Mouse (Mus musculus) kidney, postnatal 0 days (tissue): ENCODE data around the gene Slc38a8. TPM values are rescaled to one million over a fixed set of nuclear protein-coding genes. Genes with fewer than 3 reads are reported as not detected.

Experiments
- ATAC-seq: fragments of 200-750 bp; cut with Nextera tagmentation; replicated peaks from 2 replicates; pipeline ENCODE4 v1.8.0; 2017; ENCODE audit warnings: low read depth, moderate number of reproducible peaks, moderate TSS enrichment, moderate library complexity; ENCODE audit not compliant: low FRiP score
- DNase-seq: peaks from one replicate; pipeline ENCODE4 v3.0.0-alpha.2; 2016; ENCODE audit warnings: low spot score
- H3K27ac ChIP-seq: fragments of 300-500 bp; sonication (generic); 2 replicates; pipeline ENCODE4 v1.5.1; 2014; ENCODE audit warnings: mild to moderate bottlenecking
- H3K27me3 ChIP-seq: fragments of 300-500 bp; sonication (generic); 2 replicates; pipeline ENCODE4 v1.6.1; 2014; ENCODE audit warnings: low read length, mixed read lengths; ENCODE audit not compliant: insufficient read depth
- H3K36me3 ChIP-seq: fragments of 300-500 bp; sonication (generic); 2 replicates; pipeline ENCODE4 v1.6.1; 2014; ENCODE audit warnings: low read length, mixed read lengths; ENCODE audit not compliant: insufficient read depth
- H3K4me1 ChIP-seq: fragments of 300-500 bp; sonication (generic); replicated peaks from 2 replicates; pipeline ENCODE4 v1.6.1; 2014; ENCODE audit warnings: antibody characterized with exemption, low read length, mixed read lengths; ENCODE audit not compliant: insufficient read depth
- H3K4me2 ChIP-seq: fragments of 300-500 bp; sonication (generic); 2 replicates; pipeline ENCODE4 v1.6.1; 2014; ENCODE audit warnings: mild to moderate bottlenecking, low read length, moderate library complexity, mixed read lengths
- H3K4me3 ChIP-seq: fragments of 300-500 bp; sonication (generic); replicated peaks from 2 replicates; pipeline ENCODE4 v1.5.1; 2014; ENCODE audit warnings: low read depth, low read length
- H3K9ac ChIP-seq: fragments of 300-500 bp; sonication (generic); 2 replicates; pipeline ENCODE4 v1.6.1; 2014; ENCODE audit warnings: low read depth, low read length
- H3K9me3 ChIP-seq: fragments of 300-500 bp; sonication (generic); replicated peaks from 2 replicates; pipeline ENCODE4 v1.6.1; 2016; ENCODE audit warnings: low read length, inconsistent platforms, mixed read lengths
- CTCF ChIP-seq: IDR thresholded peaks from 2 replicates; pipeline ENCODE4 v1.5.1; 2016; ENCODE audit warnings: antibody characterized with exemption, low read depth, mild to moderate bottlenecking, moderate library complexity
- WGBS: fragments of 180-500 bp; shearing (Covaris S2); extraction: QIAGEN DNeasy Blood & Tissue Kit; methylation state at CpG from one replicate; pipeline ENCODE4 v1.1.7; 2014; 5-methylcytosine and 5-hydroxymethylcytosine counted together
- polyA plus RNA-seq: library from polyadenylated mRNA; unstranded; fragments of >200 nt; fragmentation: Nextera tagmentation; extraction: Ambion mirVana; gene quantifications from 2 replicates; pipeline ENCODE4 v1.2.1, GENCODE M21; 2015

Slc38a8 gene
- polyA plus RNA-seq, 1 experiment from 2014 or later, result not detected

DNA sequence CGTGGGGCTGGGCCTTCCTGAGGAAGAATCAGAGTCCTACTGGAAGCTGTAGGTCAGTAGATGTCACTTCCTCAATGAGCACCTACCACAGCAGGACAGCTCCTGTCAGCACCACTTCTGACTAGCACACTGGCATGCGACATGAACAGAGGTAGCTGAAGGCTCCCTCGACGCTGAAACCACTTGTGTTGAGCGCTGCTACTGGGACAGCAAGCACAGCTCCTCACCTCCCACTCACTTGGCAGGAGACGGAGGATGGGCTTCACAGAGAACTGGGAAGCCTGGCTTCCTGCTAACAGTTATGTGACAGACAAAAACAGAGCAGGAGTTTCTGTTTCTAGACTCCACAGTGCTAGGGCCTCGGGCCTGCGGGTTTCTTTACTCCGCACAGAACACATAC lies 30.5 kb upstream of the Slc38a8 start:
- no peak overlapping the region for H3K9ac ChIP-seq
- WGBS, result 86% methylated on average over 9 of the region's 9 CpGs
- peaks cover 82% of the 10 kb centered on the region for H3K36me3 ChIP-seq
- no peak overlapping the region for H3K4me3 ChIP-seq
- TF ChIP-seq CTCF, result no peak
- ATAC-seq (no peak), DNase-seq (no peak)
- no peaks in the 10 kb centered on the region for H3K27me3 ChIP-seq
- H3K9me3 ChIP-seq, result no peaks in the 10 kb centered on the region
- H3K27ac ChIP-seq, result no peak overlapping the region
- no peak overlapping the region for H3K4me2 ChIP-seq
- H3K4me1 ChIP-seq, result no peaks in the 10 kb centered on the region

DNA sequence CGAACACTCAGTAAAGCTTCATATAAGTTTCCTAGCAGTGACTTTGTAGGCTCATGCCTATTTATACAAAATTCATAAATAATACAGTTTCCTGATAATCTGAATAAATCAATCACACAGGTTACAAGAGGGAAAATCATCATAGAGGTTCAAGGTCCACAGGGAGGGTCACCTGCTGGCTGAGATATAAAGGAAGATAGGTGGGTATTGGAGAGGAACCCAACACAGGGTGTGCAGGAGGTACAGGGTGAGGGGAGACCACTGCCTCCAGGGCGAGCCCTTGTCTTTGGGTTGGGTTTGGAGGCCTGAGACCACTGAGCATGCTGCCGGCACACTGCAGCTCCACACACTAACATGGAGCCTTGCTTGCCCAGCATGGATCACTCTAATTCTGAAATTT lies 29.9 kb upstream of the Slc38a8 start:
- Histone ChIP-seq H3K4me2 (no peak overlapping the region), H3K4me3 (no peak overlapping the region), H3K9ac (no peak overlapping the region), H3K27ac (no peak overlapping the region), H3K27me3 (no peaks in the 10 kb centered on the region), H3K4me1 (no peaks in the 10 kb centered on the region), H3K36me3 (peaks cover 76% of the 10 kb centered on the region), H3K9me3 (no peaks in the 10 kb centered on the region)
- WGBS, result 92% methylated on average over 3 of the region's 3 CpGs
- no peak for DNase-seq
- no peak for ATAC-seq
- TF ChIP-seq CTCF, result no peak

DNA sequence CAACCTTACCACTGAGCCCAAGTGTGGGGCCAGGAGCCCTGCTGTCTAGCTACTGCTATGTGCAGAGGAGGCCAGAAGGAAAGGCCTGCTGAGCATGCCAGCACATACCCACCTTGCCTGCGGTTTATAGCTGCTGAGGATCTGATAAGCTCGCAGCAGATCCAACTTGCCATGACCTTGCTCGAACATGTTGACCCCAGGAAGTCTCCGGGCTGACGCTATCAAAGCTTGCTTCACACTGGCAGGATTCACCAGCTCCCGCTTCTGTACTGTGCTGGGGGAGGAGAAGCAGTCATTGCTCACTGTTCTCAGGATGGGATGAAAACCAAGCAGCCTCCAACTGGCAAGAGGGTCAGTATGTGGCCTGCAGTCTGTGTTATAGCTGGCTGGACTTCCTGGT lies 29.4 kb upstream of the Slc38a8 start:
- no peak overlapping the region for H3K27ac ChIP-seq
- H3K4me2 ChIP-seq, result no peak overlapping the region
- H3K4me1 ChIP-seq, result no peaks in the 10 kb centered on the region
- H3K27me3 ChIP-seq, result no peaks in the 10 kb centered on the region
- no peaks in the 10 kb centered on the region for H3K9me3 ChIP-seq
- H3K36me3 ChIP-seq, result peaks cover 73% of the 10 kb centered on the region
- no peak for DNase-seq
- 74% methylated on average over 6 of the region's 6 CpGs for WGBS
- 0 out of 2 replicates have a peak, but pooled peaks have one; percentile 17 for ATAC-seq
- no peak overlapping the region for H3K9ac ChIP-seq
- no peak overlapping the region for H3K4me3 ChIP-seq
- TF ChIP-seq CTCF, result no peak

GRCm38 (mm10) chr8:119528762-119529161 lies 27.3 kb upstream of the Slc38a8 start:
- DNase-seq, result no peak
- no peaks in the 10 kb centered on the region for H3K4me1 ChIP-seq
- TF ChIP-seq CTCF, result no peak
- ATAC-seq, result no peak
- 92% methylated on average over 7 of the region's 7 CpGs for WGBS
- no peaks in the 10 kb centered on the region for H3K9me3 ChIP-seq
- no peak overlapping the region for H3K4me3 ChIP-seq
- H3K9ac ChIP-seq, result no peak overlapping the region
- peaks cover 82% of the 10 kb centered on the region for H3K36me3 ChIP-seq
- no peak overlapping the region for H3K4me2 ChIP-seq
- H3K27me3 ChIP-seq, result no peaks in the 10 kb centered on the region
- no peak overlapping the region for H3K27ac ChIP-seq

GRCm38 (mm10) chr8:119520102-119520501 lies 18.6 kb upstream of the Slc38a8 start:
- H3K27ac ChIP-seq, result no peak overlapping the region
- ATAC-seq (no peak), DNase-seq (no peak)
- no peaks in the 10 kb centered on the region for H3K27me3 ChIP-seq
- no peaks in the 10 kb centered on the region for H3K4me1 ChIP-seq
- no peak overlapping the region for H3K4me3 ChIP-seq
- H3K9me3 ChIP-seq, result no peaks in the 10 kb centered on the region
- no peak overlapping the region for H3K4me2 ChIP-seq
- H3K36me3 ChIP-seq, result peaks cover 91% of the 10 kb centered on the region
- peak; percentile 55 for TF ChIP-seq CTCF
- no peak overlapping the region for H3K9ac ChIP-seq
- WGBS, result 76% methylated on average over 7 of the region's 7 CpGs

DNA sequence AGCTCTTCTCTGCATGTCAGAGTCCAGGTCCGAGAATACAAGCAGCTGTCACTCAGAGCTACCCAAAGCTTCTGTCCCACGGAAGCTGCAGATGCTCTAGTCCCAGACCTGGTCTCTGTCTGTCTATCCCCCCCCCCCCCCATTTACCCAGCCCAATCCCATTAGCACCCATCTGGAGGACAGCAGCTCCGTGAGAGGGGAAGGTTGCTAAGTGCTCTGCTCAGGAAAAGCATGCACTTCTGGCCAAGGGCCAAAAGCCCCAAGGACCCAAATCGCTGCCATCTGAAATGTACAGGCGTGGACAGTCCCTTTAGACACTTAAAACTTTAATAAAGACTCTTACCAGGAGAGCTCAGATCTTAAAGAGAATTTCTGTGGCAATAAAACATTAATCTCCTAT lies 15.2 kb upstream of the Slc38a8 start:
- Histone ChIP-seq H3K9ac (no peak overlapping the region), H3K4me2 (no peak overlapping the region), H3K36me3 (peaks cover 91% of the 10 kb centered on the region), H3K27ac (no peak overlapping the region), H3K4me1 (no peaks in the 10 kb centered on the region), H3K27me3 (no peaks in the 10 kb centered on the region), H3K9me3 (no peaks in the 10 kb centered on the region), H3K4me3 (no peak overlapping the region)
- ATAC-seq (no peak), DNase-seq (no peak)
- 67% methylated on average over 5 of the region's 5 CpGs for WGBS
- no peak for TF ChIP-seq CTCF

DNA sequence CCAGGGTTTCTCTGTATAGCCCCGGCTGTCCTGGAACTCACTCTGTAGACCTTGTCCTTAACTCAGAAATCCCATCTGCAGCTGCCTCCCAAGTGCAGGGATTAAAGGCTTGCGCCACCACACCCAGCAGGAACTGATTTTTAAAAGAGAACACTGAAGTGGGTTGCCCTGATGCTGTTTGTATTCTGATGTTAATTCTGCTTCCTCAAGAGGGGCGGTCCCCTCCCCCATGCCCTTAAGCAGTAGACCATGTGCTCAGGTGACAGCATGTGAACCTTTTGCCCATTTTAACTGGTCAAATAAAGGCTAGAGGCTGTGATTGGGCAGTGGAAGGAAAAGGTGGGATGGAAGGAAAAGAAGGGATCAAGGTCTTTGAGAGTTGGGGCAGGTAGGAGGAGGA lies 14.3 kb upstream of the Slc38a8 start:
- ATAC-seq, result no peak
- Histone ChIP-seq H3K4me3 (no peak overlapping the region), H3K27me3 (no peaks in the 10 kb centered on the region), H3K27ac (no peak overlapping the region), H3K9ac (no peak overlapping the region), H3K36me3 (peaks cover 87% of the 10 kb centered on the region), H3K4me1 (no peaks in the 10 kb centered on the region), H3K9me3 (no peaks in the 10 kb centered on the region), H3K4me2 (no peak overlapping the region)
- WGBS, result 75% methylated on average over 3 of the region's 3 CpGs
- no peak for TF ChIP-seq CTCF
- no peak for DNase-seq
